Mouse (Mus musculus) liver, adult (tissue): ENCODE results near the gene Sirt3.

ENCODE experiments used
- GATA4 ChIP-seq: IDR thresholded peaks from 2 replicates; pipeline ENCODE4 v1.6.1; 2014; ENCODE audit warnings: mild to moderate bottlenecking, low read length; ENCODE audit not compliant: insufficient replicate concordance

Gene Sirt3

DNA sequence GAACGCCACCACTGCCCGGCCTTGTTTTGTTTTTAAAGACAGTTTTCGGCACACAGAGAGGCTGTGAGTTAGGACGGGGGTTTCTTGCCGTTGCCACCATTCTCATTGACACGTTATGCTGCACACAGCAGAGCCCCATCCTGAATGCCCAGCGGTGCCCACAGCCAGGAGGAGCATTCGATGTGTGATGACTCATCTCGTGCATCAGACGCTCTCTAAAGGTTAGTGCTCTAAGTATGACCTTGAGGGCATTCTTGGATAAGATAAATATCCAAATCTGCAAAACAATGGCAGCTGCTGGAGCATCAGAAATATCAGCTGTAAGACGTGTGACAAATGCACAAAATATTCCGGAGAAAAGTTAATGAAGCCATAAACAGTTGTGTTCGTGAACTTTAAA lies 25.0 kb upstream of the Sirt3 start:
- no peak for TF ChIP-seq GATA4

- TF ChIP-seq GATA4: no peak
Observed at GRCm38 (mm10) chr7:140905642-140906081, 23.6 kb upstream of the Sirt3 start.

DNA sequence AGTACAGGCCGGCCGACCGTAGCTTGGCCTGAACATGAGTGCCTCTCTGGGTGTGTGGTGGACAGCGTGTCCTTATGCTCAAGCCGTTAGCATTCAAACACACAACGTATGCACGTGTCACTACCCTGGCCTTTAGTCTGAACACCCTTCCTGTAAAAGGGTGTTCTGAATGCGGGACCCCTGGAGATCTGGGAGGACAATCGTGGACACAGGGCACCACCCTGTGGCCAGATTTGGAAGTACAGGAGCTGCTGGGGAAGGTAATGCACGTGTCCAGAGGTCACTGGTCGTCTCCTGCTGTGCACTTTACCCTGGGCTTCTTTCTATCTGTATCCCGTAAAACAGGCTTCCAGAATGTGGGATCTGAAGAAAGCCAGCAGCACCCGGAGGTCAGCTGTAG lies 21.1 kb upstream of the Sirt3 start:
- TF ChIP-seq GATA4: no peak

DNA sequence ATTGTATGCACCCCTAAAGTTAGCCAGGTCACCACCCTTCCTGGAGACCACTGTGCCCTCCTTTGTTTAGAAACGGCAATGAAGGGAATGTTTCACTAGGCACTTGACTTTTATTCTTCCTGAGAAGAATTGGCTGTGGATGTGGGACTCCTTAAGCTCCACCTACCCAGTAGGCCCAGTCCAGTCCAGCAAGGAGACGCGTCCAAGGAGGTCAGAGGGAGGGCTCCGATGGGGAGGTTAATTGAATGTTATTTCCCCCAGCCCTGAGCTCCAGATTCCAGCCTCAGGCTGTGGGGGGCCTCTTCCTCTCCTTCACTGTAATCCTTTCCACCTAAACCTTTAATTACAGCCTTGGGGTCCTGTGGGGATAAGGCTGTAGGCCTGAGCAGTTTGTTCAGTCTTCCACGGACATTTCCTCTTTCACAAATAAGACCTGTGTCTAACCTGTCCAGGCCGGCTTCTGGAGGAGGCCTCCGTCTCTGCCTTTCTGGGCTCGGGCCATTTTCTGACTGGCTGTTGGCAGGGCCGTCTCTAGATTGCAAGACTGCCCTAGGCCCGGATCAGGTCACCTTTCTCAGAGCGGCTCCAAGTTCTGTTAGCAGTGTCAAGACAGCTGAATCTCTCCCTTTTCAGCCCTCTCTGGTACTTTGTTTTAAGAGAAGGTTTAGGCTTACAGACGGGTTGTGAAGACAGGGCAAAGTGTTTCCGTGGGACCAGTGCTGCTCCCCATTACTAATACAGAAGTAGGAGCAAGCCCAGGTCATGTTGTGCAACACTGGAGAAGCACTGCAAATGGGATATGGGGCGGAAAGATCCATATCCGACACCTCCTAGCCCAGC lies 20.1 kb upstream of the Sirt3 start:
- no peak for TF ChIP-seq GATA4

GRCm38 (mm10) chr7:140900220-140900619 lies 18.1 kb upstream of the Sirt3 start, which contains the start of gene Cox8b:
TSS of gene Cox8b (minus strand) at chr7:140900446.
- TF ChIP-seq GATA4: no peak

DNA sequence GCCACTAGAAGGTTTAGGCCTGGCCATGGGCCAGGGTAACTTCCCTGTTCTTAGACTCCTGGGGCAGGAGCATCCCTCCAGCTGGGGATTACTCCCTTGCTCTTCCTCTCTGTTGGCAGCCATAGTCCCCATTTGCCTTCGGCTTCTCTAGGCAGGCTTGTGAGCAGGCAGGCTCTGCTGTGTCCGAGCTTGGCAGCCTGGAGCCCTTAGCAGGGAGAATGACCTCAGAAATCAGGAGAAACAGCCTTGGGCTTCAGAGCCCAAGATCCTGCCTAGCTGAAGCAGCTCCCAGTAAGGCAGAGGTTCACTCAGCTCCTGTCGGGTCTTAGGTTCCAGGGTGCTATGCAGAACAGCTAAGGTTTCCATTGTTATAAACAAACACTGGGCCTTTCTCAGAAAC lies 17.0 kb upstream of the Sirt3 start:
- TF ChIP-seq GATA4: no peak

GRCm38 (mm10) chr7:140897863-140898262 lies 15.8 kb upstream of the Sirt3 start:
- no peak for TF ChIP-seq GATA4

GRCm38 (mm10) chr7:140894611-140895010 lies 12.5 kb upstream of the Sirt3 start:
- no peak for TF ChIP-seq GATA4

DNA sequence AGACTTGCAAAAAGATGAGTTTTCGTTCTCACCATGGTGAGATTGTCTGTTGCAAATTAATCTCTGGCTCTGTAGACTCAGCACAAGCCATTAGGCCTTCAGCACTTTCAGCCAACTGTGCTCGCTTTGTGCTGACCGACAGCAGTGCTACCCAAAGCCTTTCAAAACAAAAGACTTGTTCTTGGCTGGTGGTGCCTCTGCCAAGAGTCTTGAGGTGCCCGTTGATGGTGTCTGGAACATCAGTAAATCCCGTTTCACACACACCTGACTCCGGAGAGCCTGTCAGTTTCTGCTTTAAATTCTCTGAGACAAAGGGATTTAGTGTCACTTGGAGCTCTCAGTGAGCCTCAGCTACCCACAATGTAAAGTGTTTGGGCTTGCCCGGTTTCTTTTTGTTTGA lies 11.9 kb upstream of the Sirt3 start:
- TF ChIP-seq GATA4: no peak

- TF ChIP-seq GATA4: no peak
Observed at GRCm38 (mm10) chr7:140882469-140882803, 327 bp upstream of the Sirt3 start.

DNA sequence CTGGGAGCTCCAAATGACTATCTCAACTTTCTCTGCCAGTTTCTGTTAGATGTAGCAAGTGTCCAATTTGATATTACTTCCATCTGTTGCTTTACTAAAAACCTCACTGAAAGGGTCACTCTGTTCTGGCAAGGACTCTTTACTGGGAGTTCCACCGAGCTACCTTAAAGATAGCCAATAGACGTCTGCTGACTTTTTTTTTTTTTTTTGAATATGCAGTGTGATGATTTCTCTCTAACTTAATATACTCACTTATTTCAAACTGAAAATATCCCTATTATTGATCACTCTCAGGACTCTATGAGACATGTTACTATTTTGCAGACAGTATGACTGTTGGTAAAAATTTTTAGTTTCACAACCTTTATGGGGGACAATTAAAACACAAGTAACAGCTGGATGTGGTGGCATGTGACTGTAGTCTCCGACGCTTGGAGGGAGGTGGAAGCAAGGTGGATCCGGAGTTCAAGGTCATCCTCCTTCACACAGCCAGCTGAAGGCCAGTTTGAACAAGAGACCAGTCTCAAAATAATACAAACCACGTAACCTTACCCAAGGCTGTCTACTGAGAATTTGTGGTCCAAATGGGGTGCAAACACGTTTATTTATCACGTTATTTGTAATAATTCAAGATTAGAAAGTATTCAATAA lies 1.1 kb downstream of the Sirt3 start:
- TF ChIP-seq GATA4: no peak

DNA sequence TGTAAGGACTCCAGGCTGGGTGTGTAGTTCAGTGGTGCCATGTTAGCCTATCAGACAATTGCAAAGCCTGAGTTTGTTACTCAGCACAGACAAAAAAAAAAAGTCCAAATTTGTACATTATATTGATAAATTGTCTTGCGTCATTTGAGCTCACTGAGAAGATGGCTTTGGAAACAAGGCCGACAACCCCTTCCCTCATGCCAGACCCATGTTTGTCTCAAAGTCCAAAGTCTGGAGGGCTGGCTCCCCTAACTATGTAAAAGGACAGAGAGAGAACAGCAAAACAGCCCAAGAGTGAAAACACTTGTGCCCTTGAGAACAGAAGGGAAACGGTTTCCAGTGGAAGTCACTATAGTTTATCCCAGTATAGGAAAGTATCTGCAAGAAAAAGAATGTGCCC lies 1.7 kb downstream of the Sirt3 start:
- TF ChIP-seq GATA4: no peak

DNA sequence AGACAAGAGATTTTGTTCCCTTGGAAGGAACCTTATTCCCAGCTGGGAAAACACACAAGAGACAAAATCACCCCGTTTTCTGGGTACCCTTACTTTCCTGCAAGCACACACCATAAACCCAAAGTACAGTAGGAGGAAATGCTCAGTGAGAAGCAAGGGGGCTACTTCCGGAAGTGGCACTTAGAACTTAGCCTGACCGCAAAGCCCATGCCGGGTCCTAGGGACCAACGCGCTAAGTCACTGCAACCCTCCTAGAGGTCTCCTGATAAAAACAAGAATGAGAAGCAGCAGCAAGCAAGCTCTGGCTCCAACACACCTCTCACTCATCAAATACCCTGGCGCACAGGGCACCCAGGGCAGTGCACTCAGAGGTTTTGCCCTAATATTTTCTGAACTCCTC lies 2.8 kb downstream of the Sirt3 start:
- no peak for TF ChIP-seq GATA4

- no peak for TF ChIP-seq GATA4
Observed at GRCm38 (mm10) chr7:140877364-140877763, 4.7 kb downstream of the Sirt3 start.

DNA sequence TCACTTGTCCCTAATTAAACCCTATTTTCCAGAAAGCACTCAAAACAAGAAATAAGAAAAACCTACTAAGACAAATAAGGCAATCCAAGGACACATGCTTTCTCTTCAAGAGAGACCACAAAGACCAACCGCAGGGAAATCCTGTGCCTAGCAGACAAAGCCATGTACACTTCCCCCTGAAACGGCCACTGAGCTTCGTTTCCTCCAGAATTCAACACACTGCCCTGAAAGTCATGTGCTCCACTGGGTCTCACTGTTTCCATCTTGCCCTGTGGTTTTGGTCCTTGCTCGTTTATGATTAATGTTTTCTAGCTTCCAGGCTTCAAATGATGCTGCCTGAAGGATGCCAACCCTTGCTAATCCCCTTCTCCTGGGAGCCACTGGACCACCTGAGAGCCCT lies 7.9 kb downstream of the Sirt3 start:
- TF ChIP-seq GATA4: no peak

DNA sequence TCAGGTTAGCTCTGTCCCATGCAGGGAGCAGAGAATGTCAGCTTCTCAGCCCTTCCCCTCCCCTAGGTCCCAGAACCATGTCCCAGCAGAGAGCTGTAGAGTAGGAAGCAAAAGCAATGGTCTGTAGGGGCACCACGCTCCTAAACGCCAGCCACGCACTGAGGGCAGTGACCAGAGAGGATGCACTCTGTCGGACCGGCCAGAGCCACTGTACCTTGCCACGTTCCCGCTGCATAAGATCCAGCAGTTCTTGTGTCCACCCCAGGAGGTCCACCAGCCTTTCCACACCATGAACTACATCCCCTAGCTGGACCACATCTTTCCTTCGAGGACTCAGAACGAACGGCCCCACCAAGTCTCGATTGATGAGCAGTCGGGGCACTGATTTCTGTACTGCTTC lies 17.3 kb downstream of the Sirt3 start:
- TF ChIP-seq GATA4: no peak

DNA sequence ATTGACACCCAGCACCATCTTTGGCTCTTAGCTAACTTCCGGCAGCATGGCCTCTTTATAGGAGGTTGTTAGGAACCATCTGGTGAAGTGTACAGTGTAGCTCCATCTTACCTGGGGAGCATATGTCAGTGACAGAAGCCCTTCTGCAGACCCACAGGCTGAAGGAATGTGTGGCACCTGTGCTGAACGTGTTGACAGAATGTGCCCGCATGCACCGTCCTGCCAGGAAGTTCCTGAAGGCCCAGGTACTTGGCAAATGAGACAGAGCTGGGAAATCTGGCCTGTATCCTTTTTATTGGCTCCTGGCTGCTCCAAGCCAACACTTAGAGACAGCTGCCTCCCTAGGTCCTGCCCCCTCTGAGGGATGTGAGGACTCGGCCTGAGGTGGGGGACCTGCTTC lies 21.4 kb downstream of the Sirt3 start:
- TF ChIP-seq GATA4: no peak

GRCm38 (mm10) chr7:140859997-140860396 lies 22.1 kb downstream of the Sirt3 start:
- no peak for TF ChIP-seq GATA4
